In genomic region chr3:122676077-122676476, GRCm38 (mm10) we compare ENCODE assay signal across 18 mouse cellular contexts. TPM values are rescaled to one million over a fixed set of nuclear protein-coding genes. Genes with fewer than 3 reads are reported as not detected.
DNase-seq lines count a peak whose midpoint lies in the region; TF ChIP-seq lines count a peak whose summit lies in the region.
"Had no signal": no experiment of that assay in that cellular context is flagged by ENCODE, and none has a peak within 500 bp of the region (broad histone marks: within the 10 kb centered on the region; RNA-seq: fewer than 3 reads in every experiment).

No protein-coding gene starts in this region.

- no peak overlapping the region for H3K4me3 ChIP-seq in layer of hippocampus, adult 2 months
- H3K4me3 ChIP-seq: heart, embryonic 10.5 days; hindbrain, embryonic 15.5 days; limb, embryonic 12.5 days; midbrain, embryonic 15.5 days; myocyte had no signal

- intact Hi-C loops in gastrocnemius, postnatal 36 days (cut with DNase I), result no loop called here

- H3K27ac ChIP-seq in layer of hippocampus, adult 2 months, result no peak overlapping the region
- H3K27ac ChIP-seq: heart, embryonic 10.5 days; hindbrain, embryonic 15.5 days; kidney, postnatal 0 days; limb, embryonic 12.5 days; midbrain, embryonic 15.5 days had no signal

- TF ChIP-seq CTCF in layer of hippocampus, adult 2 months (conservative IDR thresholded peaks at IDR 0.05), result no peak

- DNase-seq in gastrocnemius, postnatal 10 days, result peak; percentile 8
- no peak for DNase-seq in gastrocnemius, adult 18-20 months (ENCODE audit: low spot score)
- DNase-seq in gastrocnemius, postnatal 36 days, result peak; percentile 15
- peak; percentile 80 for DNase-seq in lung, postnatal 10 days
- peak; percentile 28 for DNase-seq in skeletal muscle tissue, adult 2 months (ENCODE audit: low read depth, low spot score)
- DNase-seq in layer of hippocampus, adult 2 months (ENCODE audit: low spot score in 2 of 2), result no peak
- no peak for DNase-seq in retina, embryonic 14.5 days (ENCODE audit: low spot score)
- DNase-seq: adrenal gland, postnatal 36 days; cerebellum, adult 11 months; cerebellum, adult 9-11 months; kidney, adult 2 months; liver, postnatal 0 days had no signal

RNA-seq across cellular contexts. Expression of gene Pde5a, which starts 52.7 kb away (rescaled TPM):
- total RNA-seq in gastrocnemius, postnatal 10 days (2021), result 10 to 100 TPM; 11.0 to 12.9 TPM
- total RNA-seq in gastrocnemius, adult 18-20 months (2021), result 1 to 10 TPM; 1.5 to 2.1 TPM
- total RNA-seq in gastrocnemius, postnatal 36 days (2021), result 1 to 10 TPM; 1.6 to 1.9 TPM
- total RNA-seq in layer of hippocampus, adult 2 months (2021), result 10 to 100 TPM; 14.8 to 16.7 TPM

RNA-seq across cellular contexts. Expression of gene Fnbp1l, which starts 56.6 kb away (rescaled TPM):
- total RNA-seq in gastrocnemius, postnatal 10 days (2021), result 10 to 100 TPM; 16.0 to 17.5 TPM
- 1 to 10 TPM; 3.6 to 6.0 TPM for total RNA-seq in gastrocnemius, adult 18-20 months (2021)
- 1 to 10 TPM; 3.4 to 6.0 TPM for total RNA-seq in gastrocnemius, postnatal 36 days (2021)
- 10 to 100 TPM; 29.6 to 31.8 TPM for total RNA-seq in layer of hippocampus, adult 2 months (2021)

Comparison
In these comparisons a context has a peak if more than half of its experiments do, and no peak if none do; other contexts are left out.
1. DNase-seq: peak in gastrocnemius, postnatal 10 days (single experiment), gastrocnemius, postnatal 36 days (2 of 2), lung, postnatal 10 days (single experiment) and skeletal muscle tissue, adult 2 months (single experiment); none in gastrocnemius, adult 18-20 months (single experiment), layer of hippocampus, adult 2 months (0 of 2) and retina, embryonic 14.5 days (single experiment).